Mouse (Mus musculus) ES-Bruce4 (cell line): ENCODE data around the gene Zfp58.

ENCODE experiments used
- CTCF ChIP-seq: IDR thresholded peaks from one replicate; pipeline ENCODE4 v1.8.1; 2011; ENCODE audit warnings: low read depth, low read length
- POLR2A ChIP-seq: IDR thresholded peaks from one replicate; pipeline ENCODE4 v1.8.1; 2011; ENCODE audit warnings: low read length; ENCODE audit not compliant: insufficient read depth

GRCm38 (mm10) chr13:67500908-67501307 lies 553 bp upstream of the Zfp58 start:
- TF ChIP-seq CTCF, result no peak
- no peak for TF ChIP-seq POLR2A
